Mouse (Mus musculus) hindbrain, embryonic 15.5 days (tissue): ENCODE measurements around the gene Lmod2. TPM values are rescaled to one million over a fixed set of nuclear protein-coding genes. Genes with fewer than 3 reads are reported as not detected.

Source experiments
- ATAC-seq: fragments of 200-750 bp; cut with Nextera tagmentation; 2 replicates; pipeline ENCODE4 v1.8.0; 2017; ENCODE audit warnings: low read depth, moderate number of reproducible peaks, moderate TSS enrichment; ENCODE audit not compliant: low FRiP score
- H3K27ac ChIP-seq: fragments of 300-500 bp; sonication (generic); replicated peaks from 2 replicates; pipeline ENCODE4 v1.5.1; 2015; ENCODE audit warnings: mild to moderate bottlenecking, inconsistent platforms
- H3K27me3 ChIP-seq: fragments of 300-500 bp; sonication (generic); 2 replicates; pipeline ENCODE4 v1.6.1; 2015; ENCODE audit warnings: control low read depth, inconsistent platforms
- H3K36me3 ChIP-seq: fragments of 300-500 bp; sonication (generic); 2 replicates; pipeline ENCODE4 v1.6.1; 2015; ENCODE audit warnings: control low read depth, inconsistent platforms
- H3K4me1 ChIP-seq: fragments of 300-500 bp; sonication (generic); replicated peaks from 2 replicates; pipeline ENCODE4 v1.6.1; 2015; ENCODE audit warnings: control low read depth, inconsistent platforms
- H3K4me2 ChIP-seq: fragments of 300-500 bp; sonication (generic); 2 replicates; pipeline ENCODE4 v1.6.1; 2015; ENCODE audit warnings: moderate library complexity, mild to moderate bottlenecking, inconsistent platforms
- H3K4me3 ChIP-seq: fragments of 300-500 bp; sonication (generic); 2 replicates; pipeline ENCODE4 v1.5.1; 2015; ENCODE audit warnings: mild to moderate bottlenecking, inconsistent platforms
- H3K9ac ChIP-seq: fragments of 300-500 bp; sonication (generic); 2 replicates; pipeline ENCODE4 v1.6.1; 2015; ENCODE audit warnings: inconsistent platforms
- H3K9me3 ChIP-seq: fragments of 300-500 bp; sonication (generic); 2 replicates; pipeline ENCODE4 v1.6.1; 2016; ENCODE audit warnings: control low read depth, inconsistent platforms
- WGBS: fragments of 180-500 bp; shearing (Covaris S2); methylation state at CpG from one replicate; pipeline ENCODE4 v1.1.7; 2015; 5-methylcytosine and 5-hydroxymethylcytosine counted together
- polyA plus RNA-seq: library from polyadenylated mRNA; unstranded; fragments of >200 nt; fragmentation: Nextera tagmentation; extraction: Ambion mirVana; gene quantifications from 2 replicates; pipeline ENCODE4 v1.2.1, GENCODE M21; 2015

Gene Lmod2
- polyA plus RNA-seq, 1 experiment from 2014 or later: not detected

- Histone ChIP-seq H3K36me3 (peaks cover 29% of the 10 kb centered on the region), H3K27me3 (no peaks in the 10 kb centered on the region)
- 68% methylated on average over 6 of the region's 6 CpGs for WGBS
These were observed 21.9 kb downstream of the Lmod2 start for GRCm38 (mm10) chr6:24619285-24620045.

DNA sequence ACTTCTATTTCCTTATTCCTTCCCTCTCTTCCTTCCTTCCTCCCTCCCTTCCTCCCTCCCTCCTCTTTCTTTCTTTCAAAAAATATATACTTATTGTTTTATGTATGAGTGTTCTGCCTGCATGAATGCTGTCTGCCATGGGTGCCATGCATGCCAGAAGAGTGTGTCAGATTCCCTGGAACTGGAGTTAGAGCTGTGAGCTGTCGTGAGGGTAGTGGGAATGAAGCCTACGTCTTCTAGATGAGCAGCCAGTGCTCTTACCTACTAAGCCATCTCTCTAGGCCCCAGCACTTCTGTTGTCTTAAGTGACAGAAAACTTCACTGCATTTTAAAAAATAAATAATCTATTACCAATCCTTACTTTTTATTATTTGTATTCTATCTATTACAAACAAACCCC, 23.4 kb downstream of the Lmod2 start:
- Histone ChIP-seq H3K27me3 (no peaks in the 10 kb centered on the region), H3K4me2 (no peak overlapping the region), H3K27ac (no peak overlapping the region), H3K36me3 (peaks cover 22% of the 10 kb centered on the region), H3K4me3 (no peak overlapping the region), H3K4me1 (no peaks in the 10 kb centered on the region), H3K9me3 (no peaks in the 10 kb centered on the region), H3K9ac (no peak overlapping the region)
- no peak for ATAC-seq
- WGBS: 82% methylated on average over 2 of the region's 2 CpGs

More at GRCm38 (mm10) chr6:24619285-24620045, 21.9 kb downstream of the Lmod2 start:
- H3K9ac ChIP-seq: no peak overlapping the region
- H3K4me2 ChIP-seq: no peak overlapping the region
- no peaks in the 10 kb centered on the region for H3K4me1 ChIP-seq
- no peak overlapping the region for H3K4me3 ChIP-seq
- H3K27ac ChIP-seq: no peak overlapping the region
- H3K9me3 ChIP-seq: no peaks in the 10 kb centered on the region
- ATAC-seq: peak; percentile 34; the same call in 1 of the 2 replicates

DNA sequence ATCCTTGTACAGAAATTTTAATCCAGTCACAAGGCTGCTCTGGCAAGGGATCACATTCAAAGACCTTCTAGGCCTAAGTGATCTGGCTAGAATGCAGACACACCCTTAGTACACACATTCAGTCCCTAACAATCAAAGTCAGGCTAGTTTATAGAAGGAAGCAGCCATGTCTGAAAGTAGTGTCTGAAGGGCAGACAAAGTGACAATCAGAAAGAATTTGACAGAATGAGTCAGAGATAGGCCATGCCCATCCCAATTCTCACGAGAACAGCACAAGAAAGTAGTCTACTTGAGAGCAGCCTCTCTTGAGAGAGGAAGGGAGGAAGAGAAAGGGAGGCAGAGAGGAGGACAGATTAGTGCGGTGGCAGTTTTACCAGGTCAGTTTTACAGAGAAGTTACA, 24.5 kb downstream of the Lmod2 start:
- no peak overlapping the region for H3K4me3 ChIP-seq
- H3K36me3 ChIP-seq: peaks cover 16% of the 10 kb centered on the region
- no peaks in the 10 kb centered on the region for H3K27me3 ChIP-seq
- H3K4me2 ChIP-seq: no peak overlapping the region
- no peaks in the 10 kb centered on the region for H3K4me1 ChIP-seq
- no peaks in the 10 kb centered on the region for H3K9me3 ChIP-seq
- no peak for ATAC-seq
- H3K27ac ChIP-seq: no peak overlapping the region
- WGBS: 86% methylated on average over 2 of the region's 2 CpGs
- H3K9ac ChIP-seq: no peak overlapping the region

GRCm38 (mm10) chr6:24627586-24628030, 30.0 kb downstream of the Lmod2 start:
- no peaks in the 10 kb centered on the region for H3K4me1 ChIP-seq
- ATAC-seq: peak; percentile 73
- no peak overlapping the region for H3K9ac ChIP-seq
- 73% methylated on average over 5 of the region's 5 CpGs for WGBS
- H3K4me2 ChIP-seq: no peak overlapping the region
- H3K27ac ChIP-seq: no peak overlapping the region
- H3K27me3 ChIP-seq: no peaks in the 10 kb centered on the region
- no peak overlapping the region for H3K4me3 ChIP-seq
- H3K9me3 ChIP-seq: no peaks in the 10 kb centered on the region
- peaks cover 7% of the 10 kb centered on the region; the same call in 1 of the 2 replicates for H3K36me3 ChIP-seq

DNA sequence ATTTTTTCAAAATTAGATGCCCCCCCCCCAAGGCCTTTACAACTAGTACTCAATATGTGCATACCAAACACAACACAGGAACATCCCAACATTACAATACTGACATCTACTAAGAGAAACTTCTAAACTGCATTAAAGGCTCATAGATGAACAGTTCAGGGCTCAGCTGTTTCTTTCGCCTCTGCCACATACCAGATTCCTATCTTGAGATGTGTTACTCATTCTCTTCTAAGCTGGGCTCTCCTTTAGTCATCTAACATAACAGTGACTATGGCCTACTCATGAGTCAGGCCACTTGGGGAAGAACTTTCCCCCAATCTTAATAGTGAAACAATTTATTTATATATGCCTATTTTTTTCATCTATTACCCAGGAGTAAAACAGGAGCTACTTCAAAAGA, 30.9 kb downstream of the Lmod2 start:
- WGBS: 86% methylated on average over 1 of the region's 1 CpGs
- ATAC-seq: no peak
- Histone ChIP-seq H3K4me1 (no peaks in the 10 kb centered on the region), H3K4me3 (no peak overlapping the region), H3K9ac (no peak overlapping the region), H3K27ac (no peak overlapping the region), H3K27me3 (no peaks in the 10 kb centered on the region), H3K36me3 (peaks cover 15% of the 10 kb centered on the region), H3K4me2 (no peak overlapping the region), H3K9me3 (no peaks in the 10 kb centered on the region)

- peaks cover 11% of the 10 kb centered on the region for H3K36me3 ChIP-seq
- no peak overlapping the region for H3K27ac ChIP-seq
- H3K9ac ChIP-seq: no peak overlapping the region
- no peaks in the 10 kb centered on the region for H3K4me1 ChIP-seq
- no peak for ATAC-seq
- H3K27me3 ChIP-seq: no peaks in the 10 kb centered on the region
- 82% methylated on average over 4 of the region's 4 CpGs for WGBS
- H3K9me3 ChIP-seq: no peaks in the 10 kb centered on the region
- H3K4me2 ChIP-seq: no peak overlapping the region
- no peak overlapping the region for H3K4me3 ChIP-seq
These were observed 34.5 kb downstream of the Lmod2 start for GRCm38 (mm10) chr6:24632061-24632460.

DNA sequence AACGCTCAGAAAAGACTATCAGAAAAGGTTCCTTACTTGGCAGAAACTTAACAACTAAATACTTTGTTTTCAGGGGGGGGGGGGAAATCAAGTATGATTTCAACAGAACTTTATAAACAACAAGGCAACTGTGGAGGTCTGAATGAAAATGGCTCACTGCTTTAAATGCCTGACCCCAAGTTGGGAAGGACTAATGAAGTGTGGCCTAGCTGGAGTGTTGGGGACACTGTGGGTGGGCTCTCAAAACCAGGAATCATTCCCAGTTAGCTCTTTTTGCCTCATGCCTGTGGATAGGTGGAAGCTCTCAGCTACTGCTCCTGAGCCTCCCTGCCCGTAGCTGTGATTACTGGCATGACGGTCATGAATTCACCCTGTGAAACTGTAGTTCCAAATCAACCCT, 36.5 kb downstream of the Lmod2 start:
- Histone ChIP-seq H3K36me3 (peaks cover 11% of the 10 kb centered on the region), H3K4me3 (no peak overlapping the region), H3K27me3 (no peaks in the 10 kb centered on the region), H3K27ac (no peak overlapping the region), H3K9me3 (no peaks in the 10 kb centered on the region), H3K4me2 (no peak overlapping the region), H3K9ac (no peak overlapping the region), H3K4me1 (no peaks in the 10 kb centered on the region)
- WGBS: 92% methylated on average over 3 of the region's 3 CpGs
- ATAC-seq: no peak

- Histone ChIP-seq H3K4me1 (no peaks in the 10 kb centered on the region), H3K9ac (no peak overlapping the region), H3K27me3 (no peaks in the 10 kb centered on the region), H3K27ac (no peak overlapping the region), H3K9me3 (no peaks in the 10 kb centered on the region), H3K4me2 (no peak overlapping the region), H3K36me3 (peaks cover 11% of the 10 kb centered on the region), H3K4me3 (no peak overlapping the region)
- WGBS: 83% methylated on average over 2 of the region's 2 CpGs
- ATAC-seq: no peak
These were observed 38.3 kb downstream of the Lmod2 start for GRCm38 (mm10) chr6:24635814-24636213.

- H3K27me3 ChIP-seq: no peaks in the 10 kb centered on the region
- WGBS: 95% methylated on average over 4 of the region's 4 CpGs
- no peaks in the 10 kb centered on the region for H3K4me1 ChIP-seq
- no peak overlapping the region for H3K27ac ChIP-seq
- no peaks in the 10 kb centered on the region for H3K9me3 ChIP-seq
- ATAC-seq: no peak
- H3K4me3 ChIP-seq: no peak overlapping the region
- no peaks in the 10 kb centered on the region for H3K36me3 ChIP-seq
- no peak overlapping the region for H3K4me2 ChIP-seq
- H3K9ac ChIP-seq: no peak overlapping the region
These were observed 43.7 kb downstream of the Lmod2 start for GRCm38 (mm10) chr6:24641286-24641685.

DNA sequence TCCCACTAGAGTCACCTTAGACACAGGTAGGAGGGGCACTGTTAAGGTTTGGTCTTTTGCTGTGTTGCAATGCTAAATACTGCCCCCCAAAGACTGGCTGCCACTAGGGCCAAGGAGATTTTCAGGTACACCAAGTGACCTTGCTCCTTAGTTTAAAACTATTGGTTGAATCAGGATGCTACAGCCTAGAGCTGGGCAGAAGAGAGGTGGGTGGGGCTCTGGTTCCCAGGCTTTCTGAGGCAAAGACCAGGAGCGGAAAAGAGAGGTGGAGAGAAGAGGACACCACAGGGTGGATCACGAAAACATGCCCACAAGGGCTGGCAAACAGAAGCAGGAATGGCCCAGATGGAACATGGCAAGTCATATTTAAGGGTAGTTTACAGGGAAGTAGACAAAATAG, 44.6 kb downstream of the Lmod2 start:
- no peak overlapping the region for H3K27ac ChIP-seq
- no peaks in the 10 kb centered on the region for H3K9me3 ChIP-seq
- H3K4me3 ChIP-seq: no peak overlapping the region
- H3K4me2 ChIP-seq: no peak overlapping the region
- ATAC-seq: no peak
- H3K9ac ChIP-seq: no peak overlapping the region
- WGBS: 92% methylated on average over 2 of the region's 2 CpGs
- 0 out of 2 replicates have a peak, but pooled peaks cover 2% of the 10 kb centered on the region for H3K4me1 ChIP-seq
- H3K27me3 ChIP-seq: no peaks in the 10 kb centered on the region
- no peaks in the 10 kb centered on the region for H3K36me3 ChIP-seq

DNA sequence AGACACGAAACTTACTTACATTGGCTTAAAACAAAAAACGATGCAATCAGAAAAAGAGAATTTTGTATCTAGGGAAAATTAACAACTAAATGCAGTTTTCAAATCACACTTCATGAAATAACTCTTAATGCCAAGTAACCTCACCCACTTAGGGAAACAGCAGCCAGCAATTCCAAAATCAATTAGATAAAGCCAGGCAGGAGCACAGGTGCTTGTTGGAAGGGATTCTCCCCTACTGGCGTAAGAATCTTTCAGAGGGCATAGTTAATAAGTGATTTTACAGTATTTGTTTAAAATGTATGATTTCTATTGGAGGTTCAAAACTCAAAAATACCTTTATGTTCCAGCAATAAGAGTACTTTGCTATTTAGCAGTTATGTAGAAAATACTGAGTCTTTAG, 45.4 kb downstream of the Lmod2 start:
- no peaks in the 10 kb centered on the region for H3K9me3 ChIP-seq
- no peak for ATAC-seq
- H3K27me3 ChIP-seq: no peaks in the 10 kb centered on the region
- H3K9ac ChIP-seq: no peak overlapping the region
- no peak overlapping the region for H3K4me3 ChIP-seq
- 0 out of 2 replicates have a peak, but pooled peaks cover 4% of the 10 kb centered on the region for H3K4me1 ChIP-seq
- no peaks in the 10 kb centered on the region for H3K36me3 ChIP-seq
- H3K4me2 ChIP-seq: no peak overlapping the region
- 91% methylated on average over 3 of the region's 3 CpGs for WGBS
- H3K27ac ChIP-seq: no peak overlapping the region

DNA sequence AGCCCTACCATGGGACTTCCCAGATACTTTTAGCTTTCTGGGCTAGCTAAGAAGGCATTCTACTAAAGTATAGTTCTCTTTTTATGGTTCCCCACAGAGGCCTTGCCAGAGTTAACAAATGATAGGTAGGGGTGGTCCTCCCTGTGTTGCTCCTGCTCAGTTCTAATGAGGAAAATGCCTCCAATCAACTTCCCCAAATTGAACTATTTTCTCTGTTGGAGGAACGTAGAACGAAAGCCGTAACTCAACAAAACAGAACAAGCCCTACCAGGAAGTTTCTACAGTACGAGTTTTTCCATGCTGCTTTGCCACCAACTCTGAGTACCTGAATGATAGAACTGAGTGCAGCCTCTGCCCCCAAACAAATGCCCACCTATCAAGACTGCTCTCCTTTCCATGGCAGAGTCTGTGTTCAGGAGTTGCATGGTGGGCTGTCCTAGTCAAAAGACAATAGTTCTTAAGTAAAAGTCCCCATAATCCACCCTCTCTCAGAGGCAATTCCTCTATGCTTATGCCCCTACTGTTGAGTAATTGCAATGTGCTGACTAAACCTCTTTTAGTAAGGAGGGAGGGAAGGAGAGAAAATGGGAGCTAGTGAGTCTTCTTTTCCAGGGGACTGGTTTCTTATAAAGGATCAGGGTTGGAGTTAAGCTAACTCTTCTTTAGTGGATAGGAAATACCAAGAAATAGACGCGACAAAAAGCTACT, 47.9 kb downstream of the Lmod2 start:
- H3K27me3 ChIP-seq: no peaks in the 10 kb centered on the region
- H3K27ac ChIP-seq: no peak overlapping the region
- H3K4me2 ChIP-seq: no peak overlapping the region
- 94% methylated on average over 6 of the region's 6 CpGs for WGBS
- peaks cover 5% of the 10 kb centered on the region; the same call in 1 of the 2 replicates for H3K4me1 ChIP-seq
- no peak overlapping the region for H3K9ac ChIP-seq
- H3K4me3 ChIP-seq: no peak overlapping the region
- no peaks in the 10 kb centered on the region for H3K9me3 ChIP-seq
- no peak for ATAC-seq
- H3K36me3 ChIP-seq: no peaks in the 10 kb centered on the region
